Mouse (Mus musculus) gastrocnemius, postnatal 25 days (tissue): Measurements from ENCODE around the gene Ppp1r27. TPM values are rescaled to one million over a fixed set of nuclear protein-coding genes. Genes with fewer than 3 reads are reported as not detected.
"Not testable (repeated sequence)": the region's sequence is repeated elsewhere in the genome, so short reads cannot be mapped to it uniquely, and the experiment has no call there.

ENCODE experiments used
- DNase-seq: peaks from one replicate; pipeline ENCODE4 v3.0.0; 2022
- long read RNA-seq, 2 experiments: library from polyadenylated mRNA; stranded (forward); transcript quantifications; one replicate each; pipeline ENCODE4 v2.0.0; 2021
- total RNA-seq, 2 experiments: library from RNA; stranded (reverse); gene quantifications; 1 replicate in 1 of 2; 2 replicates in 1 of 2; pipeline ENCODE4 v1.2.3; 2021

The Ppp1r27 gene
- 100 to 1,000 TPM in 1 of 2 experiments, 10 to 100 TPM in 1; 92.3 to 377 TPM for total RNA-seq
- long read RNA-seq, experiment 1, transcript Ppp1r27-201 (3 exons, 771 nt) = major isoform, 1,043 of 1,183 reads
- long read RNA-seq, experiment 1, partial matches to known transcripts = 112 of 1,183 reads
- long read RNA-seq, experiment 1, other reads (novel, unspliced or antisense) = 28 of 1,183 reads
- long read RNA-seq, experiment 2, transcript Ppp1r27-201 (3 exons, 771 nt) = major isoform, 278 of 310 reads
- long read RNA-seq, experiment 2, partial matches to known transcripts = 15 of 310 reads
- long read RNA-seq, experiment 2, other reads (novel, unspliced or antisense) = 17 of 310 reads

GRCm38 (mm10) chr11:120550810-120551440, at the start of gene Ppp1r27:
Gene Ppp1r27, minus strand, starts transcription at chr11:120551132.
- peak; percentile 68 for DNase-seq

- no peak for DNase-seq
These were observed 49.8 kb upstream of the Ppp1r27 start for GRCm38 (mm10) chr11:120600716-120601115.

- DNase-seq = no peak
These were observed 48.1 kb upstream of the Ppp1r27 start for GRCm38 (mm10) chr11:120598990-120599549.

- peak; percentile 94 for DNase-seq
These were observed 47.5 kb upstream of the Ppp1r27 start, which contains the start of the genes Alyref and Anapc11 for GRCm38 (mm10) chr11:120598283-120598989. Gene Alyref, minus strand, starts transcription at chr11:120598365. Gene Anapc11, plus strand, starts transcription at chr11:120598421.

GRCm38 (mm10) chr11:120597240-120598235, 46.6 kb upstream of the Ppp1r27 start:
- no peak for DNase-seq

GRCm38 (mm10) chr11:120588531-120588930, 37.6 kb upstream of the Ppp1r27 start:
- no peak for DNase-seq

GRCm38 (mm10) chr11:120583937-120584336, 33.0 kb upstream of the Ppp1r27 start:
- DNase-seq = no peak

GRCm38 (mm10) chr11:120582982-120583293, 32.0 kb upstream of the Ppp1r27 start:
- not testable (repeated sequence) for DNase-seq

- DNase-seq = no peak
These were observed 31.5 kb upstream of the Ppp1r27 start for GRCm38 (mm10) chr11:120582268-120582981.

GRCm38 (mm10) chr11:120581490-120582267, 30.7 kb upstream of the Ppp1r27 start, which contains the start of gene Arhgdia:
Gene Arhgdia, minus strand, starts transcription at chr11:120581624.
- peak; percentile 88 for DNase-seq

- peak; percentile 48 for DNase-seq
These were observed 30.0 kb upstream of the Ppp1r27 start for GRCm38 (mm10) chr11:120580871-120581331.

GRCm38 (mm10) chr11:120580190-120580589, 29.3 kb upstream of the Ppp1r27 start:
- no peak for DNase-seq

- DNase-seq = peak; percentile 50
These were observed 28.6 kb upstream of the Ppp1r27 start for GRCm38 (mm10) chr11:120579316-120580107.

- DNase-seq = no peak
These were observed 27.8 kb upstream of the Ppp1r27 start for GRCm38 (mm10) chr11:120578694-120579243.

GRCm38 (mm10) chr11:120578024-120578693, 27.2 kb upstream of the Ppp1r27 start:
- DNase-seq = peak; percentile 19

GRCm38 (mm10) chr11:120577211-120578023, 26.5 kb upstream of the Ppp1r27 start:
- DNase-seq = no peak
